Mouse (Mus musculus): ENCODE results near the gene Sugp1. TPM values are rescaled to one million over a fixed set of nuclear protein-coding genes. Genes with fewer than 3 reads are reported as not detected.

The Sugp1 gene
- polyA plus RNA-seq, 2 experiments: 25.4 to 32.6 TPM

DNA sequence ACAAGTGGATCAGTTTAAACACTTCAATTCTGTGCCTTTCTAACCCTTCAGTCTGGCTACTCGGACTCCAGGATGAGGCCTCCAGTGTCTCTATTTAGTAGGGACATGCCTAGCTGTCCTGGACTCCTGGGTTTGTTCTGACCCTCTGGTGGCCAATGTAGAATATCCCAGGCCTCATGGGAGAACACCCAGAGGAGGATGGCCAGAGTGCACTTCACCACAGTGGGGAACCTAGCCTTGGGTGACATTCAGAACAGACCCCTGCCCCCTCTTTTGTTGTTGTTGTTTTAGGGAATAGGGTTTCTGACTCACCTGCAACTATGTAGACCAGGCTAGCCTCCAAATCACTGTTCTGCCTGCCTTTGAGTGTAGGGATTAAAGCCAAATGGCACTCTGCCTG is 27.6 kb upstream of the Sugp1 start:
- Histone ChIP-seq H3K9ac (ENCODE audit: low read depth, low read length, severe bottlenecking) (no peak overlapping the region), H3K27me3 (ENCODE audit: control insufficient read depth, insufficient read depth, low read length) (no peaks in the 10 kb centered on the region), H3K27ac (replicated peaks; ENCODE audit: low read depth, low read length) (no peak overlapping the region), H3K4me2 (replicated peaks; ENCODE audit: low read depth, low read length, severe bottlenecking) (no peak overlapping the region), H3K4me3 (replicated peaks; ENCODE audit: low read length) (no peak overlapping the region), H3K4me1 (ENCODE audit: control insufficient read depth, insufficient read depth, low read length) (no peaks in the 10 kb centered on the region), H3K9me3 (ENCODE audit: control insufficient read depth, low read length) (no peaks in the 10 kb centered on the region), H3K36me3 (ENCODE audit: control insufficient read depth, insufficient read depth, low read length) (peaks cover 40% of the 10 kb centered on the region)
- WGBS: 72% methylated on average over 1 of the region's 1 CpGs
- no peak for ATAC-seq (ENCODE audit: low FRiP score, low read depth)
- TF ChIP-seq POLR2A (IDR thresholded peaks at IDR 0.05; ENCODE audit: borderline replicate concordance, extremely low read depth, insufficient read depth, insufficient read length): no peak
- DNase-seq (ENCODE audit: low spot score): no peak

DNA sequence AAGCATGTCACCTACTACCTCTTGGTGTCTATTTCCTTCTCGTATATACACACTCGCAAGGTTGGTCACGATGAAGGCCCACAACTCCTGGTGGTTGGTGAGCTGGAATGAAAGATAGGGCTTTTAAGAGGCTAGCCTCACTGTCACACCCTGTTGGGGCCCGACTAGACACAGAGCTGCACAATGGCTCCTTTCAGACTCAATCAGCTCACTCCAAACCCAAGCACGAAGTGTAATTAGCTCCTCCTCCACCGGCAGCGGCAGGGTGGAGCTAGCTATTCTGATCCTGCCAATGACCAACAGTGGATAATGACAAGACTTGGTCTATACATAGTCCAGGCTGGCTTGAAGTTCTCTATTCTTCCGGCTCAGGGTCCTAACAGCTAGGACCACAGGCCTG is 19.0 kb upstream of the Sugp1 start:
- Histone ChIP-seq H3K27ac (replicated peaks; ENCODE audit: low read depth, low read length) (no peak overlapping the region), H3K27me3 (ENCODE audit: control insufficient read depth, insufficient read depth, low read length) (no peaks in the 10 kb centered on the region), H3K9me3 (ENCODE audit: control insufficient read depth, low read length) (no peaks in the 10 kb centered on the region), H3K4me3 (replicated peaks; ENCODE audit: low read length) (no peak overlapping the region), H3K4me2 (replicated peaks; ENCODE audit: low read depth, low read length, severe bottlenecking) (no peak overlapping the region), H3K36me3 (ENCODE audit: control insufficient read depth, insufficient read depth, low read length) (peaks cover 98% of the 10 kb centered on the region), H3K4me1 (ENCODE audit: control insufficient read depth, insufficient read depth, low read length) (no peaks in the 10 kb centered on the region), H3K9ac (ENCODE audit: low read depth, low read length, severe bottlenecking) (no peak overlapping the region)
- 90% methylated on average over 8 of the region's 8 CpGs for WGBS
- DNase-seq (ENCODE audit: low spot score) (no peak), ATAC-seq (ENCODE audit: low FRiP score, low read depth) (no peak)
- TF ChIP-seq POLR2A (IDR thresholded peaks at IDR 0.05; ENCODE audit: borderline replicate concordance, extremely low read depth, insufficient read depth, insufficient read length): no peak

DNA sequence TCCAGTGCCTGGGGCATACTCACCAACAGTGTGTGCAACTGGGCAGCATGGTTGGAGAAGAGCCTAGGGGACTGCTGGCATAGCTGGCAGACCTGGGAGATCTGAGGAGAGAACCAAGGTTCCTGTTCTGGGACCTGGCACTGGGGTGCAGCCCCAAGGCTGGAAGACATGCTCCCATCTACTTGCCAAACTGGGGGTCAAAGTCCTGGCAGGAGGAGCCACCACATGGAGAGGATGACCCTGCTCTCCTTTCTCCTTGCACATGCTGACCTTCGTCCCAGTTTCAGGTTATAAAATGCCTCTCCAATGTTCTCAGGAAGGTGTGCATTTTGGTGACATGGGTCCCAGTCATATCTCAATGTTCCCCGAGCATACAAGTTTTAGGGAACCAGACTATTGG is 16.5 kb upstream of the Sugp1 start:
- H3K27me3 ChIP-seq (ENCODE audit: control insufficient read depth, insufficient read depth, low read length): no peaks in the 10 kb centered on the region
- no peak overlapping the region for H3K9ac ChIP-seq (ENCODE audit: low read depth, low read length, severe bottlenecking)
- ATAC-seq (ENCODE audit: low FRiP score, low read depth): no peak
- no peaks in the 10 kb centered on the region for H3K9me3 ChIP-seq (ENCODE audit: control insufficient read depth, low read length)
- no peak overlapping the region for H3K27ac ChIP-seq (replicated peaks; ENCODE audit: low read depth, low read length)
- H3K4me3 ChIP-seq (replicated peaks; ENCODE audit: low read length): no peak overlapping the region
- peaks cover 99% of the 10 kb centered on the region for H3K36me3 ChIP-seq (ENCODE audit: control insufficient read depth, insufficient read depth, low read length)
- no peaks in the 10 kb centered on the region for H3K4me1 ChIP-seq (ENCODE audit: control insufficient read depth, insufficient read depth, low read length)
- no peak for TF ChIP-seq POLR2A (IDR thresholded peaks at IDR 0.05; ENCODE audit: borderline replicate concordance, extremely low read depth, insufficient read depth, insufficient read length)
- H3K4me2 ChIP-seq (replicated peaks; ENCODE audit: low read depth, low read length, severe bottlenecking): no peak overlapping the region
- DNase-seq (ENCODE audit: low spot score): no peak
- 100% methylated on average over 2 of the region's 2 CpGs for WGBS

DNA sequence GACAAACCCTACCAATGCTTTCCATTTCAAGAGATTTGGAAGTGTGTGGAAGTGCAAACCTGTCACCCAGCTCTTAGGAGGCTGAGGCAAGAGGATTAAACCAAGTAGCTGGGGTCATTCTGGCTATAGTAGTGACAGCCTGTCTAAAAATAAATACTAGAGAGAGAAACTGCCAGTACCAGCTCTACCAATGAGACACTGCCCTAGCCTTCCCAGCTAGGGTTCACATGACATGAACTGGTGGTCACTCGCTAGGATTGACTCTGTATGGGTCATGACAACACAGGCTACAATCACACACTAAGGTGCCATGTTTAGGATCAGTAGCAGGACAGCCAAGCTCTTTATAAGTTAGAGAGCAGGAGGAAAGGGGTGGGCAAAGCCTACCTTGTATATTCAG is 12.4 kb upstream of the Sugp1 start:
- no peak for TF ChIP-seq POLR2A (IDR thresholded peaks at IDR 0.05; ENCODE audit: borderline replicate concordance, extremely low read depth, insufficient read depth, insufficient read length)
- DNase-seq (ENCODE audit: low spot score) (no peak), ATAC-seq (ENCODE audit: low FRiP score, low read depth) (no peak)
- Histone ChIP-seq H3K4me1 (ENCODE audit: control insufficient read depth, insufficient read depth, low read length) (no peaks in the 10 kb centered on the region), H3K27me3 (ENCODE audit: control insufficient read depth, insufficient read depth, low read length) (no peaks in the 10 kb centered on the region), H3K9me3 (ENCODE audit: control insufficient read depth, low read length) (no peaks in the 10 kb centered on the region), H3K9ac (ENCODE audit: low read depth, low read length, severe bottlenecking) (no peak overlapping the region), H3K4me3 (replicated peaks; ENCODE audit: low read length) (no peak overlapping the region), H3K36me3 (ENCODE audit: control insufficient read depth, insufficient read depth, low read length) (peaks cover 69% of the 10 kb centered on the region), H3K4me2 (replicated peaks; ENCODE audit: low read depth, low read length, severe bottlenecking) (no peak overlapping the region), H3K27ac (replicated peaks; ENCODE audit: low read depth, low read length) (no peak overlapping the region)
- WGBS: 90% methylated on average over 1 of the region's 1 CpGs

- ATAC-seq (ENCODE audit: low FRiP score, low read depth) (no peak), DNase-seq (ENCODE audit: low spot score) (no peak)
- Histone ChIP-seq H3K36me3 (ENCODE audit: control insufficient read depth, insufficient read depth, low read length) (peaks cover 4% of the 10 kb centered on the region; the same call in 1 of the 2 replicates), H3K27ac (replicated peaks; ENCODE audit: low read depth, low read length) (no peak overlapping the region), H3K4me3 (replicated peaks; ENCODE audit: low read length) (no peak overlapping the region), H3K9me3 (ENCODE audit: control insufficient read depth, low read length) (no peaks in the 10 kb centered on the region), H3K9ac (ENCODE audit: low read depth, low read length, severe bottlenecking) (no peak overlapping the region), H3K27me3 (ENCODE audit: control insufficient read depth, insufficient read depth, low read length) (no peaks in the 10 kb centered on the region), H3K4me2 (replicated peaks; ENCODE audit: low read depth, low read length, severe bottlenecking) (no peak overlapping the region), H3K4me1 (ENCODE audit: control insufficient read depth, insufficient read depth, low read length) (peaks cover 7% of the 10 kb centered on the region)
- no peak for TF ChIP-seq POLR2A (IDR thresholded peaks at IDR 0.05; ENCODE audit: borderline replicate concordance, extremely low read depth, insufficient read depth, insufficient read length)
- 96% methylated on average over 1 of the region's 1 CpGs for WGBS
These were observed 4.6 kb upstream of the Sugp1 start for GRCm38 (mm10) chr8:70037994-70038393.

All from limb, embryonic 14.5 days (tissue).